Mouse (Mus musculus): ENCODE data around the gene Col11a2.
"Not testable (repeated sequence)": the region's sequence is repeated elsewhere in the genome, so short reads cannot be mapped to it uniquely, and the experiment has no call there.

The Col11a2 gene

DNA sequence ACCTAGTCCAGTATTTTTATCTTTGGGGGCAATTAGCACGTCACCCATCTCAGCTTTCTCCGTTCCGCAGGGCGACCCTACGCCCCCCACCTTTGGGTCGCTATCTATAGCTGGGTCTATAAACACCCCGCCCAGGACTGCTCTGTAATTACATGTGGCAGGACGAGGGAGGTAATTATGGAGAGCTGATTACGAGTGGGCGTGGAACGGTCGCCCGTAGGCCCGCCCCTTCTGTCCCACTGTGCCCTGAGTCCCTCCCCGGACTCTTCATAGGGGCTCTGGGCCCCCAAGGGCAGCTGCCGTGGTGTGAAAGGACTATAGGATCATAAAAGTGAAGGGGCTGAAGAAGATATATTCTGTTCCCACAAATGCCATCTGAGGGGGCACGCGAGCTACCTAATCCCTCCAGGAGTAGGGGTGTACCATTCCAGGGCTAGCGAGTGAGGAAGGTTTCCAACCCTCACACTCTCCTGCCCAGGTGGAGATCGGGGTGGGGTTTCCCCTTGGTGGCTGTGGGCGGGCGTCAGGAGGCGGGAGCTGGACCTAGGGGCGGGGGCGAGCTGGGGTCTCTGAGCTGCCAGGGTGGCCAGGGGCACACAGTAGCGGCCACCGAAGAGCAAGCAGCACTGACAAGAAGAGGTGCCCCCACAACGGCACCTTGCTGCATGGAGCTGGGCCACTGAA lies at the start of gene Col11a2:
Gene Col11a2 (plus strand): TSS at position 560 of the 684 bp plus-strand sequence.
- no peak for DNase-seq

DNA sequence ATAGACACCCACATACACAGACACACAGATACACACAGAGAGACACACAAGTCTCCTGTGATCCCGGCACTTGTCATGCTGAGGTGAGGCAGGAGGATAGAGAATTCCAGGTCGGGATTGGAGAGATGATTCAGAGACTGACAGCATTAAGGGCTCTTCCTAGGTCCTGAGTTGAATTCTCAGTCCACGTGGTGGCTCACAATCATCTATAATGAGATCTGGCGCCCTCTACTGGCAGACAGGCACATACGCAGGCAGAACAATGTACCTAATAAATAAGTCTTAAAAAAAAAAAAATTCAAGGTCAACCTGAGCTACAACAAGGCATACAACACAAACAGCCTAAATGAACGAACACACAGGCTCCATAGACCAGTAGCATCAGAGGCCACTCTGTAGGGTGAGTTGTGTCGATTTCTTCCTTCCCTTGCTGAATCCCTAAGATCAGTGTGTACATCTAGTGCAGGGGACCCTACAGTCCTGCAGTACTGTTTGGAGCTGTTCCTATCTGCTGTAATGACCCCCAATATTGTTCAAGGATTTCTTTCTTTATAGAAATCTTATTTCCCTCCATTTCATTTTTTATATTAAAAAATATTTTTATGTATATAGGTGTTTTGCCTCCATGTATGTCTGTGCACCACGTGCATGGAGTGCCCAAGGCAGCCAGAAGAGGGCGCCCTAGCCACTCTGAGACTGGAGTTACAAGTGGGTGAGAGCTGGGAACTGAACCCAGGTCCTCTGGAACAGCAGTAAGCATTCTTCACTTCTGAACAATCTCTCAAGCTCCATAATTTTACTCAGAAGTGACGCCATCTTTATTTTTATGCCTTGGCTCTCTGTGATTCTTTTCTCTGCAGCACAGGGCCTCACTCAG lies 47.2 kb upstream of the Col11a2 start:
- DNase-seq, result peak; percentile 53

DNA sequence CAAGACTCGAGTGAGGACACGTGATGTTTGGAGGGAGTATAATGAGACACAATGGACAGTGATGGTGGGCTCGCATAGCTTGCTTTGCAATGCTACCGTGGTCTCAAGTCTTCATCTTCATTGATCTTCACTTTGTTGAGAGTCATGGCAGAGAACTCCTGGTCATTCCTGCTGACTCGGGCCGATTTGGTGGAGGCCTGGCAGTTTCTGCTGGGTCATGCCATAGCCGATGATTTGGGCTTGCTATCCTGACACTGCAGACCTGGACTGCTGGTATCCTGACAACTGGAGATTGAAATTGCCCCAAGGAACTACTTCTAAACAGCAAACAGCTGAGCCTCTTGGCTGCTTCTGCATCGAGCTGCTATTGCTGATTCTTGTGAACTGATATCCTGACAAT lies 44.3 kb upstream of the Col11a2 start:
- no peak for DNase-seq

DNA sequence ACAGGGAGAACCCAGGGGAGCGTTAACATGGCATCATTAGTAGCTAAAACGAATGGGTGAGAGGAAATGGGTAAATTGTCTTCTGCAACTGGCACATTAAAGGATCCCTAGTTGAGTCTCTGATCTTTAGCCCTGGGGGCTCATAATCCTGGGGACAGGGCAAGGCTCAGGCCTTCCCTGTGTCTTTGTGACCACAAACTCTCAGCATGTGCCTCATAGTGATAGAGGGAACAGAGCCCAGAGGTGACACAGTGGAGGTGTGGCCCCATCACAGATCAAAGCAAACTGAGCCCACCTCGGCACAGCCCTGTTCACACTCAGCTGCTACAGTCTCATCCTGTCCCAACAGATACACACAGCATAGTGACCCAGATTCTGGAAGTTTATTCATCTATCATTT lies 43.6 kb upstream of the Col11a2 start:
- no peak for DNase-seq

DNA sequence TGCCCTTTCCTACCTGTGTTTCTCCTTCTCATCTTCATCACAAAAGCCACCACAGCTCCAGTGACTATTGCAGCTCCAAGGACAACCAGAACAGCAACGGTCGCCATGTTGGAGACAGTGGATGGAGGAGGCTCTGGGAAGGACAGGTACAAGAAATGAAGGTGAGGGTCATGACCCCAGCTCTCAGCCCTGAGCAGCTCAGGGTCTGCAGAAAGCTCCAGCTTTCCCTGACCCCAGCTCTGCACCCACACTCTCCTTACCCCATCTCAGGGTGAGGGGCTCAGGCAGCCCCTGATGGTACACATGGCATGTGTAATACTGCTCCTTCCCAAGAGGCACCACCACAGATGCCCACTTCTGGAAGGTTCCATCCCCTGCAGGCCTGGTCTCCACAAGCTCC lies 42.2 kb upstream of the Col11a2 start:
- DNase-seq, result not testable (repeated sequence)

DNA sequence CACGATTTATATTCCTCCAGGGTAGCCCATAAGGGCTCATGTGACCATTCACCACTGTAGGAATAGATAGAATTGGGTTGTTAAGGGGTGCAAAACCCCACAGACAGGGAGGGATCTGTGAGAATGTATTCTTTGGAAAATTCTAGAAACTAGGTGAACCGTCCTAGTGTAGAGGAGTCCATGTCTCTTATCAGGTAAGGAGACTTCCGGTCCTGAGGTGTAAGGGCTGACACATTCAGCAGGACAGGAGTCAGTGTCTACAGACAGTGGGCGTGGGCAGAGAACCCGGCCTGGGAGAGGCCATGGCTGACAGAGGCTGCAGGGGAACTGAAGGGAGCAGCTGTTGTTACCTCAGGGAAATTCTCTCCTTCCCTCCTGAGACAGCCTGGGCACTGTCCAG lies 40.5 kb upstream of the Col11a2 start:
- DNase-seq, result not testable (repeated sequence)

DNA sequence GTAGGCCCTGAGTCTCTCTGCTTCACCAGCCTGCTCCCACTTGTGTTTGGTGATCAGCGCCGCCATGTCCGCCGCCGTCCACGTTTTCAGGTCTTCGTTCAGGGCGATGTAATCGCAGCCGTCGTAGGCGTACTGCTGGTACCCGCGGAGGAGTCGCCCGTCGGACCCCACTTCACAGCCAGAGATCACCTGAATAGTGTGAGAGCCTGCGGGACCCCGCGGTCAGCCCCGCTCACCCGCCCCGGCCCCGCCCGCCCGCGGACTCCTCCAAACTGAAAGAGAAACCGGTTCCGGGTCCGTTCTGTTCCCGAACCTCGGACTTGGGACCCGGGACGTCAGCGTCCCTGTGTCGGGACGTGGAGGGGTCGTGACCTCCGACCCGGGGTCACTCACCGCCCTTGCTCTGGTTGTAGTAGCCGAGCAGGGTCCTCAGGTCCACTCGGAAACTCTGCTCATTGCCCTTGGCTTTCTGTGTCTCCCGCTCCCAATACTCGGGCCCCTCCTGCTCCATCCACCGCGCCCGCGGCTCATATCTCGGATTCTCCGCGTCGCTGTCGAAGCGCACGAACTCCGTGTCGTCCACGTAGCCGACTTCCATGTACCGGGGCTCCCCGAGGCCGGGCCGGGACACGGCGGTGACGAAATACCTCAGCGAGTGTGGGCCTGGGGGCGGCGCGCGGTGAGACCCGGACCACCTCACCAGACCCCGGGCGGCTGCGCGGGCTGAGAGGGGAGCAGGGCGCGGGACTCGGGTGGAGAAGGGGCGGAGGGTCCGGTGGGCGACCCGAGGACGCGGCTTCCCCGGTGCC lies 39.7 kb upstream of the Col11a2 start:
- DNase-seq, result no peak

DNA sequence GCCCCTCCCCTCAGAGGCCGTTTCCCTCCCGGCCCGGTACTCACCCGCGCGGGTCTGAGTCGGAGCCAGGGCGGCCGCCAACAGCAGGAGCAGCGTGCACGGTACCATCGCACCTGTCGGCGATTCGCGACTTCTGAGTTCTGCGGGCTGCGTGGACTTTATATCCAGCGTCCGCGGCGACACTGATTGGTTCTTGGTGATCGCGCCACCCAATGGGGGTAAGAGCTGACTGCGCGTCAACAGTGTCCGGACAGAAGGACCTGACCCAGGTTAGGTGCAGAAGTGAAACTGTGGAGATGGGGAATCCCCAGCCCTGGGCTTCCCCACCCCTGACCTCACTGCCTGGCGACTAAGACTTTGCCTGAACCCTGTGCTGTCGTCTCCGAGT lies 39.1 kb upstream of the Col11a2 start, which contains the start of gene H2-K1:
Gene H2-K1 (minus strand): TSS at position 198 of the 388 bp plus-strand sequence.
- peak; percentile 86 for DNase-seq

DNA sequence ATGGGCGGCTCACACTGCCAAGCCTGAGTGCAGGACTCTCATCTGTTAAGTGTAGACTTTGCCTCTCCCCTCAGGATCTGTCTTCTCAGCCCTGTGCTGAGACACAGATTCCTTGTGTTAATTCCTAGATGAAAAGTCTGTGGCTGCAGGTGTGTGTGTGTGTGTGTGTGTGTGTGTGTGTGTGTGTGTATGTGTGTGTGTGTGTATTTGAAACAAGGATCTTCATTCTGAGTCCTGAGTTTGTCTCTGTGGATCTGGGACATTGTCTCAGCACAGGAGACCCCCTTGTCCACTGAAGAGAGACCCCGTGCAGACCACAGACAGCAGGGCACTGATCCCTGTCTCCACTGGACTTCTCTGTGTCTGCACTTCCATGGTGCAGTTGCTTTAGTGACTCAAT lies 38.4 kb upstream of the Col11a2 start:
- DNase-seq, result not testable (repeated sequence)

DNA sequence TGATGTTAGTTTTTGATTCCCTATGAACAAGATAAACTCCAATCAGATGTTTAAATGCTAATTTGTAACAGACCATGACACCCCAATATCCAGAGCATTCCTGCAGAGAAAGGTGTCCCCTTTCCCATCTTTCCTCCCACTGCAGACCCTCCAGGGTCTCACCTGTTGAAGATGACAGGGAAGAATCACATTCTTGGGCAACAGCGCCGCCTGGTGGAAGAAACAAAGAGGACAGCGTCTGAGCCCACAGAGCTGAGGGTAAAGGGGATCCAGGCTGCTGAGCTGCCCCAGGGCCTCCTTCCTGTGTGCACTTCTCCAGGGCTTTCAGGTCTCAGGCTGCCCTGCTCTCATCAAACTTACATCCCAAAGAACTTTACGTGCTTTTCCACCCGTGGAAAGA lies 35.8 kb upstream of the Col11a2 start:
- DNase-seq, result peak; percentile 75

DNA sequence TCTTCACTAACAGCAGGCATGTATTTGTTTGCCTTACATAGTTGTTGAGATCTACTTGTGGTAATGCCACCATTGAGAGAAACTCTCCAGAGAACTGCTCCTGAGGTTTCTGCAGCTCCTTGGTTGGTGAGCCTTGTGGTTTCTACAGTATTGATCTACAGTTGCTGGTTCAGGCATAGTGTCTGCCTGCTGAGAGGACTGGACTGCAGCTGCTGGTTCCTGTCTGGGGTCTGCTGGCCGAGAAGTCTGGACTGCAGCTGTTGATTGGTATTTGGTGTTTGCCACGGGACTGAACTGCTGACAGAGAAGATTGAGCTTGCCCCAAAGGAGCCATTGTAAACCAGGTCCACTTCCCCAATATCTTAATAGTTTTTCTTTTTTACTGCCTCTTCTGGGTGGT lies 32.7 kb upstream of the Col11a2 start:
- no peak for DNase-seq

DNA sequence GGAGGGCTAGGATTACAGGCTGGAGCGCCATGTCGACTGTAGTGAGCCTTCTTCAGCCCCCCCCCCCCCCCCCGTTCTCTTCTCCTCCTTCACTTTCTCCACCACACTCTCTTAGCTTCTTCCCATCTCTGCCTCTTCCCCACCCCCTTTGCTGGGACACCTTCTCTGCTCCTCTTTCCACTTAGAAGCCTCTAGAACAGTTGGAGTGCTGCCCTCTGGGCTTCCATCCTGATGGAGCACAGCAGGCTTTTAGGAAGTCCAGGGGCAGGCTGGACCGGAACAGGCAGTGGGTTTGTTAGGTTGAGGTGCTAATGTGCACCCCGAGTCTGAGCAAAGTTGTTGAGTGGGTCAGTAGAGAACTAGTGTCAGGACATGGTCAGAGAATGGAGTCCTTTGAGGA lies 29.1 kb upstream of the Col11a2 start:
- DNase-seq, result no peak

DNA sequence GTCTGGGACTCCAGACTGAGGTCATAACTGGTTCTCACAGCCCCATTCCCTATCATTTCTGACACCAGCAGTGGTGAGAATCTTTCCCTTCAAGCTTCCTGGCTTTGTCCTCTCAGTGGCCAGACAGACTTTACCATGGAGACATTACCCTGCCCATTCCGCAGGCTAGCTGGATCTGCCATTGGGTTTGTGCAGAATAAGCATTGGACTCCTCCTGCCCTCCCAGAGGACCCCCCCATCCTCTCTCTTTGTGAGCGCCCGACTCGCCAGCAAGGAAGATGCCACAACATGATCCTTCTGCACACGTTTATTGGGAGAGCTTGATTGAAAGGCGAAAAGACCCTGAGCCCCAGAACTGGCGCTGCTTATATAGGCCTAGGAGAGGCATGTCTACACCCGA lies 25.8 kb upstream of the Col11a2 start:
- DNase-seq, result no peak

DNA sequence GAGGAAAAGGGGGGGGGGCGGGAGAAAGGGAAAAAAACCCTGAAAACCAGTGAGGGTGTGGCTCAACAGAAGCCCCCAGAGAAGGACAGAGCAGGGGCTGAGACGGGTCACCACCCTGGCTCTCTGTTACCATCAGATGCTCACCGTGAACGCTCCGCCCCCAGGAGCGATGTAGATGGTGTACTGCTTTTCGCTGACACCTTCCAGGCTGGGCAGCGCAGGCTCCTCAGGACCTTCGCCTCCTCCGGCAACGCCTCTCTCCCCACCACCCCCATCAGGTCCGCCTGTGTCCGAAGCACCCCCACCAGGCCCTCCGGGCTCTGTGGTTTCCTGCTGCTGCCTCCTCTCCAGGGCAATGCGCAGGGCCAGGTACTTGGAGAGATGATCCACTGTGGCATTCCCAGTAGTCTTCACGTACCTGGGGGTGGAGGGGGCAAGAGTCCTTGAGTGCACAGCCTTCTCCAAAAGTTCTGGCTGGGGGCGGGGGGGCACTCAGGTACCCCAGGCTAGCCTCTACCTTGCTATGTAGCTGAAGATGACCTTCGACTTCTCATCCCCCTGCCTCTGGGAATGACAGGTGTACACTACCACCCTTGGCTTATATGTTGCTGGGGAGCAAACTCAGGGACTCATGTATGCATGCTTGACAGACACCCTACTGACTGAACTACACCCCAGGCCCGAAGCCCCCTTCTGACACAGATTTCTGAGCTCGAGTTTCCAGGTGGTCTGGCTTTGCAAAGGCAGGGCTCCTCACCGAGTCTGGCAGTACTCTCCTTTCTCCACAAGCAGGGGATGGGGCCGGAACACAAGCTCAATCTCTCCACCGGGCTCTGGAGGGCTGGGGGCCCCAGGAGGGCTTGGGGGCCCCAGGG lies 17.5 kb upstream of the Col11a2 start:
- DNase-seq, result no peak

DNA sequence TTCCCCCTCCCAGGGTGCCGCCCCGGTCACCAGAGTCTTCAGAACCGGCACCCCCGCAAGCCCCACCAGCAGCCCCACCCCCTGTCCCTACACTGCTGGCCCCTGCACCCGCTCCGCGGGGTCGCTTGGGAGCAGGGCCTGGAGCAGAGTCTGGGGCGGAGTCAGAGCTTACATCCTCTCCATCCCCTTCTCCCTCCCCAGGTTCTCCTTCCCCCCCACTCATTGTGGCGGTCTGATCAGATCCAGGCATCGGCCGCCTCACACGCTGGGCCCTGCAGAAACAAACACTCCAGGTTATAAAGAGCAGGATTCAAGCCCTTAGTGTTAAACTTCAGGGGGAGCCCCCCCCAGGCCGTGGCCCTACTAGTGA lies 16.8 kb upstream of the Col11a2 start:
- DNase-seq, result no peak

DNA sequence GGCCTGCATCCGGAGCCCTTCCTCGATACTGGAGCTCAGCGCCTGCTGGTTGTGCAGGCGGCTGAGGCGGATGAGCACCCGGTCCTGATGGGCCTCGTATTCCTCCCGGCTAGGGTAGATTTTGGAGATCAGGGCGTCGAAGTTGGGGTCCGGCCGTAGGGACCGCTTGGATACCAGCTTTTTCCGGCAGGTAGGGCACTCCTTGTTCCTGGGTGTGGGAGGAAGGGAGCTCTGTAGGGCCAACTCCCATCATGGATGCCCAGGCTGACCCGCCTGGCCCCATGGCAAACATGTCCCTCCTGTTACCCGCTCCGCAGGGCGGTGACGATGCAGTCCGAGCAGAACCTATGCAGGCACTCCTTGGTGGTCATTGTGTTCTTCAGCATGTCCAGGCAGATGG lies 16.2 kb upstream of the Col11a2 start:
- no peak for DNase-seq

DNA sequence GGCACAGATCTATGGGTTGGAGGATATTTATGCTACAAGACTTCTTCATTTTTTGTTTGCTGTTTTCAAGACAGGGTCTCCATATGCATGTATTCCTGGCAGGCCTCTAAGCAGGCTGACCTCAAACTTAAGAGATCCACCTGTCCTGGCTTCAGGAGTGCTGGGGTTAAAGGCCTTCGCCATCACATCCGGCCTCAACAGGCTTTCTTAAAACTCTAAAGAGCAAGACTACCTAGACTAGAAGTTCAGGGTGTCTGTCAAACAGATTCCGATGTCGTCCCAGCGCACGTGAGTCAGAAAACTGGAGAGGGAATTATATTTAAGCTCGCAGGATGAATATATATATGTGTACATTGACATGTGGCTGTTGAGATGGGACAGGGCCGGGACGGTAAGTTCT lies 15.6 kb upstream of the Col11a2 start:
- DNase-seq, result no peak

DNA sequence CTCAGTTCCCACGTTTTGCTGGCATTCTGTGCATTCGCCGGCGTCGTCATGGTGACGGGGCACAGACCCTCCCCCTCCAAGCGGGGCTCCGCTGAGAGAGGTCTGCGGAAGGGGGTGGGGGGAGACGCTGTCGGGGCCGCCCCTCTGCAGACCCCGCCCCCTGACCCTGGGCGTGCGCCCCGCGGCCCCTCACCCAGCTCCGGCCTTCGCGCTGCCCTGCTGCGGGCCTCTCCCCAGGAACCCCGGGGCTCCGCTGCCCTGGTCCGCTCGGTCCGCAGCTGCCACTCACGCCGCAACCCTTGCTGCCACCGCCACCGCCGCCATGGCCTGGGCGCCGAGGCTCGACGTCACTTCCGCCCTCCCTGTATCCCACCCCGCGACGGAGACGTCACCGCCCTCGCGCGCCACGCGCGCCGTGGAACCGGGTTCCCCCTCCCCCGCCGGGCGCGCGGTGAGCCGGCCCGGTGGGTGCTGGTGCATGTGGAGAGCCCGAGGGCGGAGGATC lies 14.9 kb upstream of the Col11a2 start, which contains the start of gene Ring1:
Gene Ring1 (minus strand): TSS at position 364 of the 505 bp plus-strand sequence.
- peak; percentile 91 for DNase-seq

DNA sequence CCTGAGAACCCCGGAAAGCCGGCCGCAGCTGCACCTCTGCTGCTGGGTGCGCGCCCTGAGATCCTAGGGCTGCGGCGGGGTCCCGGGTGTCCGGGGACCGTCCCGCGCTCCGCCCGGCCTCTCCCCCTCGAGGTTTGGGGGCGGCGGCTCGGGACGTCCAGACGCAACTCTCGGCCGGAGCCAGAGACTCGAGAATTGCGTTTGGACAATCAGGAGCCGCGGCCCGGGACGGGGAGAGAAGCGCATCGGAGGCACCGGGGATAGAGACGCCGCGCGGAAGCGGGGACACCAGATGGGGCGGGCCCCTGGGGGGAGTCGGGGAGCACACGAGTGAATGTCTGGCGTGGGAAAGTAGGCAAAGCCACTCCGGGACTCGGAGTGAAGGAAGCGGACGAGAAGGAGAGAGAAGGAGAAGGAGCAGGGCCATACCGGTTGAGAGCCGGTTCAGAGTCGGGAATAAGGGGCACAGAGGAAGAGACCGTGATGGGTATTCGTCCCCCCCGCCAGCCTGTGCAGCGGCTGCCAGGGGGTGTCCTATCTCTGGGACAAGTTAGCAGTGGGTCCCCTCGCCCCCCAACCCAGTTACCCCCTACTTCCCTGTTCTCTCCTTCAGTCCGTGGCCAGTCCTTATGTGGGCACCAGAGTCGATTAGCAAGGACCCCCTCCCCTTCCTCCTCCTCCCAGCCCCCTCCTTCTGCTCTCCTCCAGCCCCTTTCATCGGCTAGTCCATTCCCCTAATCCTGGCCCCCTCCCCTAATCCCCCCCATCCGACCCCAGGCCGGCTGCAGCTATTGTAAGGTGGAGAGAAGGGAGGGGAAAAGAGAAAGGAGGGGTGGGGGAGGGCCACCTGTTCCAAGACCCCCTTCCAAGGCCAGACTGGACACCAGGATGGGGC lies 14.1 kb upstream of the Col11a2 start:
- DNase-seq, result no peak

DNA sequence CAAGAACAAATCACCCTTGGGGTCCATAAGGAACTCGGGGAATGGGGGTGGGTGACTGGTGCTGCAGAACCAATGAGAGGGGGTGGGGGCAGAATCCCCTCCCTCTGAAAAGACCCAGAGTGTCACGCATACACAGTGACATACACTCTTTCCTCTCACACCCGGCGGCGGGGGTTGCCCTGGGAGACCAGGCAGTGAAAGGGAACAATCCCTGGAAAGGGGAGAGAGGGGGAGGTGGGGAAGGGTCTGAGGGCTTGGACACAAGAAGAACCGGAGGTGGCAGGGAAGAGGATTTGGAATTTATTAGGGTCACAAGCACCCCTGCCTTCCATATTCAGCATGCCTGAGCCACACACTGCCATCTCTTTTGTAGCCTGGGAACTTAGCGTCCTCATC lies 13.5 kb upstream of the Col11a2 start:
- no peak for DNase-seq

DNA sequence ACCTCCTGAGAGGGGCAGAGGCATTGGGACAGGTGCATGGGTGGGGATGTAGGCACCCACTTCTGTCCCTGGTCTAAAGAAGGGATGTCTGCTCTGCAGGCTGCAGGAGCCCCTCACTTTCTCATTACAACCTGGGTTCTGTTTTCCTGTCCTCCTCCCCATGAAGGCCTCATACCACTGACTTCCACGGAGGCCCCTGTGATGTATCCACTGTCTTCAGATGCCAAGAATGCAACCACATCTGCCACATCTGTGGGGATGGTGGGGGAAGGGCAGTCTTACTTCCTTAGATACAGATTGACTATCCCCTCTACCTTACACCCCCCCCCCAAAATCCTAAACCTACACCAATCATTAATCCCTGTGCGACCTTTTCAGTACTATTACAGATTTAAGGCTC lies 13.0 kb upstream of the Col11a2 start:
- no peak for DNase-seq
